Mouse (Mus musculus) forebrain, embryonic 12.5 days (tissue): Measurements from ENCODE around the gene Ak4. TPM values are rescaled to one million over a fixed set of nuclear protein-coding genes. Genes with fewer than 3 reads are reported as not detected.
"Not testable (repeated sequence)": the region's sequence is repeated elsewhere in the genome, so short reads cannot be mapped to it uniquely, and the experiment has no call there.

ENCODE experiments used
- ATAC-seq: fragments of 200-750 bp; cut with Nextera tagmentation; 2 replicates; pipeline ENCODE4 v1.8.0; 2017; ENCODE audit warnings: moderate TSS enrichment; ENCODE audit not compliant: low FRiP score
- H3K27ac ChIP-seq: fragments of 300-500 bp; sonication (generic); 2 replicates; pipeline ENCODE4 v1.5.1; 2016; ENCODE audit warnings: mild to moderate bottlenecking
- H3K27me3 ChIP-seq: fragments of 300-500 bp; sonication (generic); 2 replicates; pipeline ENCODE4 v1.6.1; 2016; ENCODE audit warnings: mild to moderate bottlenecking
- H3K36me3 ChIP-seq: fragments of 300-500 bp; sonication (generic); replicated peaks from 2 replicates; pipeline ENCODE4 v1.6.1; 2016; ENCODE audit warnings: mild to moderate bottlenecking
- H3K4me1 ChIP-seq: fragments of 300-500 bp; sonication (generic); 2 replicates; pipeline ENCODE4 v1.6.1; 2016
- H3K4me2 ChIP-seq: fragments of 300-500 bp; sonication (generic); 2 replicates; pipeline ENCODE4 v1.6.1; 2016; ENCODE audit warnings: mild to moderate bottlenecking, moderate library complexity
- H3K4me3 ChIP-seq: fragments of 300-500 bp; sonication (generic); replicated peaks from 2 replicates; pipeline ENCODE4 v1.5.1; 2016; ENCODE audit warnings: mild to moderate bottlenecking
- H3K9ac ChIP-seq: fragments of 300-500 bp; sonication (generic); 2 replicates; pipeline ENCODE4 v1.6.1; 2016; ENCODE audit warnings: mild to moderate bottlenecking
- H3K9me3 ChIP-seq: fragments of 300-500 bp; sonication (generic); 2 replicates; pipeline ENCODE4 v1.6.1; 2016
- WGBS: fragments of 180-500 bp; shearing (Covaris S2); methylation state at CpG from one replicate; pipeline ENCODE4 v1.1.7; 2016; 5-methylcytosine and 5-hydroxymethylcytosine counted together
- polyA plus RNA-seq: library from polyadenylated mRNA; unstranded; fragments of >200 nt; fragmentation: Nextera tagmentation; extraction: Ambion mirVana; gene quantifications from 2 replicates; pipeline ENCODE4 v1.2.1, GENCODE M21; 2016

Ak4 gene
- polyA plus RNA-seq, 1 experiment from 2014 or later, result 17.8 TPM

DNA sequence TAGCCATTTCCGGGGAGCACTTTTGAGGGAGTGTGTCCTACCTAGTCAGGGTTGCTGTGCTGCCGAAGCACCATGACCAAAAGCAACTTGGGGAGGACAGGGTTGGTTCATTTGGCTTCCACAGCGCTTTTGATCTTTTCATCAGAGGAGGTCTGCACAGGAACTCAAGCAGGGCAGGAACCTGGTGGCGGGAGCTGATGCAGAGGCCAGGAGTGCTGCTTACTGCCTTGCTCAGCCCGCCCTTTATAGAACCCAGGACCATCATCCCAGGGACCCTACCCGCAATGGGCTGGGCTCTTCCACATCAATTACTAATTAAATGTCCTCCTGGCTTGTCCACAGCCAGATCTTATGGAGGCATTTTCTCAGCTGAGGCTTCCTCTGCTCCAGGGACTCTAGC is 7.5 kb downstream of the Ak4 start:
- peaks cover 3% of the 10 kb centered on the region; the same call in 1 of the 2 replicates for H3K4me1 ChIP-seq
- H3K27me3 ChIP-seq, result no peaks in the 10 kb centered on the region
- no peak overlapping the region for H3K4me2 ChIP-seq
- no peak overlapping the region for H3K9ac ChIP-seq
- no peak for ATAC-seq
- no peaks in the 10 kb centered on the region for H3K36me3 ChIP-seq
- WGBS, result 88% methylated on average over 6 of the region's 6 CpGs
- H3K27ac ChIP-seq, result no peak overlapping the region
- no peaks in the 10 kb centered on the region for H3K9me3 ChIP-seq
- no peak overlapping the region for H3K4me3 ChIP-seq

DNA sequence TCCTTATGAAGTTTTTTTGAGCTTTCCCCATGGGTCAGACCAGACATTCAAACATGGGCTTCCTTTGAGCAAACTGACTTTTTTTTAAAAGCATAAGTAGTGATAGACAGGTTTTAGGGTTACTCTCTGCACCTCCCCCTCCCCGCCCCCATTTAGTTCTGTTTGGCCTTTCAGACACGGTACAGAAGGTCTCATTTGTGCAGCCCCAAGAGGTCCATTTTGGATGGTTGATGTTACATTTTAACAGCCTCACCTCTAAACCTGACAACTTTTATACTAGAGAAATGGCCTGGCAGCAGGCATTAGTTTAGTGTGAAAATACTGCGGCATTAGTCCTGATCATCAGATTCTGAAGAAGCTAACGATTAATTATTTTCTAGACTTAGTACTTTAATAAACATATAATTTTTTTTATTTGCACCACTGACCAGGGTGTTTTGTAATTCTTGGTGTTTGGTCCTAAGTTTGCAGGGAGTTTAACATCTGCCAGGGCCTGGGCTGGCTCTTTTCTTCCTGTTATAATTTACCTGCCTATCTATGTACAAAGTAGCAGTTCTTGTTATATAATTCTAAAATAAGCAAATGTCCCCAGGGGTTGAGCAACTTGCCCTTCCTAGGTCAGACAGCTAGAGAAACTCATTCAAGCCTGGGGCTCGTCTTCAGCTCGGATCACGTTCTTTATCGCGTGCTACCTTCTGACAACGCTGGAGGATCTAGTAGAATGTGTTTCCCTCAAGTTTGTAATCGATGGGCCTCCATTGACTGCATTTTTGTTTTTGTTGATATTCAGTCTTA is 9.0 kb downstream of the Ak4 start:
- 87% methylated on average over 11 of the region's 11 CpGs for WGBS
- Histone ChIP-seq H3K27ac (no peak overlapping the region), H3K9me3 (no peaks in the 10 kb centered on the region), H3K36me3 (no peaks in the 10 kb centered on the region), H3K4me1 (peaks cover 3% of the 10 kb centered on the region; the same call in 1 of the 2 replicates), H3K4me3 (no peak overlapping the region), H3K9ac (no peak overlapping the region), H3K27me3 (no peaks in the 10 kb centered on the region), H3K4me2 (no peak overlapping the region)
- no peak for ATAC-seq

DNA sequence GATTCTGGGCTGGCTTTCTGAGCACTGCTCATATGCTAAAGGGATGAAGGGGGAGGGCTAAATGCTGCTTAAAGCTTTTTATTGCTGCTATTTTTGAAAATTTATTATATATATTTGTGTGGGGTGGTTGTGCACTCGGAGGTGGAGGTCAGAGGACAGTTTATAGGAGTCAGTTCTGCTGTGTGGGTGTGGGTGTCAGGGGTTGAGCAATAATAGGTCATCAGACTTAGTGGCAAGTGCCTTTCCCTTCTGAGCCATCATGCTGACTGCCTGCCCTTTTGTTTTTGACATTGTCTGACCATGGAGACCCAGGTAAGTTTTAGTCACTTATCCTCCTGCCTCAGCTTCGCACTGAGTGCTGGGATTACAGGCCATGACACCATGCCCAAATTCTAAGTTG is 10.0 kb downstream of the Ak4 start:
- WGBS, result 90% methylated on average over 2 of the region's 2 CpGs
- peaks cover 3% of the 10 kb centered on the region; the same call in 1 of the 2 replicates for H3K4me1 ChIP-seq
- H3K36me3 ChIP-seq, result no peaks in the 10 kb centered on the region
- ATAC-seq, result no peak
- H3K27ac ChIP-seq, result no peak overlapping the region
- no peak overlapping the region for H3K9ac ChIP-seq
- H3K27me3 ChIP-seq, result no peaks in the 10 kb centered on the region
- H3K4me2 ChIP-seq, result no peak overlapping the region
- H3K9me3 ChIP-seq, result no peaks in the 10 kb centered on the region
- no peak overlapping the region for H3K4me3 ChIP-seq

DNA sequence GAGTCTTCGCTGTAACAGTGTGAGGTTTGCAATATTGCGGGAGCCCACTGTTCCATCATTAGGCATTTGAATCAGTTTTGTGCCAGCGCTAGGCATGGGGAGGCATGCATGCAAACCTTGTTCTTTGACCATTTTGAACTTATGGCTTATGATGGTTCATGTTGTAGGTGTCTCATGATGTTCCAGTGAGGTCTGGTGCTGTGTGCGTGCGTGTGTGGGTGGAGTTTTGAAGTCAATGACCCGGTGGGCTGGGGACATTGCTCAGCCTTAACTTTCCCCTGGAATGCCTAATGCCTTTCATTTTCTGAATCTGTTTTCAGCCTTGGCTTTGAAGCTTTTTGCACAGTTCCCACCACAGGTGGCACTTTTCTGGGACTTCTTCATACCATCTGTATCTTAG is 10.9 kb downstream of the Ak4 start:
- ATAC-seq, result no peak
- Histone ChIP-seq H3K27ac (no peak overlapping the region), H3K4me3 (no peak overlapping the region), H3K4me2 (no peak overlapping the region), H3K4me1 (no peaks in the 10 kb centered on the region), H3K27me3 (no peaks in the 10 kb centered on the region), H3K36me3 (no peaks in the 10 kb centered on the region), H3K9ac (no peak overlapping the region), H3K9me3 (no peaks in the 10 kb centered on the region)
- WGBS, result 95% methylated on average over 6 of the region's 6 CpGs

DNA sequence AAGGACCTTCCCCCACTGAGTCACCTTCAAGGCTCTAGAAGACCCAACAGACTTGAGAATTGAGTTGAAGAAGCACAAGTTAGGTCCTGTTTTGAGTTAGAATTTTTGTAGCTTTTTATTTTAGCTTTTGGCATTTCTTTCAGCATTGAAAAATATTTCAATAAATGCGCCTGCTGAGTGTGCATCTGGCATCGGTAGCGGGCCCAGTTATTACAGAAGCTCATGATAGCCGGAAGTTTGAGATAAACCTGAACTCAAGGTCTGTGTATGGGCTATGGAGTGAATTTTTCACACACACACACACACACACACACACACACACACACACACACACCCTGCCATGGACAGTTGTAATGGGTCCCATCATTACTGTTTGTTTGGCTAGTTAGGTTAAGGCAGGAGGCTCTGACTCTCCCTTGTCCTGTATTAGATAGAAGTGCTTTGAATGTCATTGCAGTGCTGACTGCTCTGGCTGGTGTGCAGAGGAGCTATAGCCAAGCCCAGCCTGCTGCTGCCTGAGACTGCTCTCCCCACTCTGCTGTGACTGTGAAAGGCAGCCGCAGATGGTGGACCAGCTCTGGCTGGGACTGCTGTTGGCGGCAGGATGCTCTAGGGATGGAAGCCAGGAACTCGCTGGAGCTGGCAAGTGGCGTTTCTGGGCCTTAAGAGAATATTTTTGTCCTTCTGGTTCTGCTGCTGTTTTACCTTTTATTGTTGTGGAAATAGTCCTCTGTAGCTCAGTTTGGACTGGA is 17.9 kb downstream of the Ak4 start:
- WGBS, result 91% methylated on average over 8 of the region's 8 CpGs

DNA sequence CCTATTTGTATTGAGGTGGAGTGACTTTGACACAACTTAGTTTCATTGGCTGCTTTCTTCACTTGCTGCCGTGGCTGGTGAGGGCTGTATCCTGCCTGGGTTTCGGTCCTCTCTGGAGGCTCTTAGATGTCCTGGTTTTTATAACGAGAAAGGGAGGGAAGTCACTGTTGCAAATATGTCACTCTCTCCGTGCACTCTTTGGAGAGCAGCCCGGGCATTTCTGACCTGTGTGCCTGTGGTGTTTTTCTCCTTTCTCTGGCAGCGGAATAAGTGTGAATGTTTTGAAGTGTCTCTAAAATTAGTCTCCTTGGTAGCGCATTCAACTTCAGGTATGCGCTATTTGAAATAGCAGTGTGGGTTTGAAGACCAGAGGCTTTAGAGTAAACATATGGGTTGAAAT is 19.2 kb downstream of the Ak4 start:
- WGBS, result 82% methylated on average over 8 of the region's 8 CpGs
- Histone ChIP-seq H3K9ac (no peak overlapping the region), H3K27ac (no peak overlapping the region)

More for the DNA sequence above, 17.9 kb downstream of the Ak4 start:
- no peaks in the 10 kb centered on the region for H3K9me3 ChIP-seq
- no peak overlapping the region for H3K9ac ChIP-seq
- no peaks in the 10 kb centered on the region for H3K27me3 ChIP-seq
- no peak overlapping the region for H3K4me3 ChIP-seq
- no peak for ATAC-seq
- no peaks in the 10 kb centered on the region for H3K36me3 ChIP-seq
- no peak overlapping the region for H3K4me2 ChIP-seq
- H3K4me1 ChIP-seq, result peaks cover 3% of the 10 kb centered on the region; the same call in 1 of the 2 replicates
- no peak overlapping the region for H3K27ac ChIP-seq

DNA sequence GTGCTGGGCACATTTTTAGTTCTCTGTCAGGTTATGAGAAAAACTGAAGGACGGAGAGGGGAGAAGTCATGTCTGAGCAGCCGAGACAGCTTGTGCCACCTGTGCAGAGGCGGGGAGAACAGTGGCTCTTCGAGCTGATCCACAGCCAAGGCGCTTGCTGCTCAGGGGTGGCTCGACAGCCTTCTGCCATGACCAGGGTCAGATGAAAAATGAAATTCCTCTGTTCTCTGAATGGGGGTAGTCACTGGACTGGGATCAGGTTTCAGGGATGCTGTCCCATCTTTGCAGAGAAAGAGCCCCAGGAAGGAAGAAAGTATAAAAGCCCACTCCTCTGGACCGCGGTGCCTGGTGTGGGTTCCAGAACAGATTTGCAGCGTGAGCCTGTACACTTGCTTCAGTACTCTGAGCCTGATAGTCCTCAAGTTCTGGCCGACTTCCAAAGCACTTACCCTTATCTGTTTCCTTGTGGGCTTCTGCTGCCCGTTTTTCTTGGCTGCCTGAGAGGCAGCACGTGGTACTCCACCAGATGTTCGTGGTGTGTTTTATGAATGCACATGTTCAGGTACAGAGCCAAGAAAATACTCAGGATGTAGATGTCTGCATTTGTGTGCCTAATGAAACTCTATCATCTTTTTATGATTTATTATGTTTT is 20.8 kb downstream of the Ak4 start:
- Histone ChIP-seq H3K4me1 (peaks cover 3% of the 10 kb centered on the region; the same call in 1 of the 2 replicates), H3K4me2 (no peak overlapping the region), H3K9me3 (no peaks in the 10 kb centered on the region), H3K27me3 (no peaks in the 10 kb centered on the region), H3K4me3 (no peak overlapping the region), H3K9ac (no peak overlapping the region), H3K27ac (no peak overlapping the region), H3K36me3 (no peaks in the 10 kb centered on the region)
- 79% methylated on average over 13 of the region's 13 CpGs for WGBS
- no peak for ATAC-seq

More for the DNA sequence above, 19.2 kb downstream of the Ak4 start:
- H3K9me3 ChIP-seq, result no peaks in the 10 kb centered on the region
- no peaks in the 10 kb centered on the region for H3K27me3 ChIP-seq
- H3K4me1 ChIP-seq, result peaks cover 3% of the 10 kb centered on the region; the same call in 1 of the 2 replicates
- no peak overlapping the region for H3K4me2 ChIP-seq
- H3K36me3 ChIP-seq, result no peaks in the 10 kb centered on the region
- no peak overlapping the region for H3K4me3 ChIP-seq
- ATAC-seq, result no peak

DNA sequence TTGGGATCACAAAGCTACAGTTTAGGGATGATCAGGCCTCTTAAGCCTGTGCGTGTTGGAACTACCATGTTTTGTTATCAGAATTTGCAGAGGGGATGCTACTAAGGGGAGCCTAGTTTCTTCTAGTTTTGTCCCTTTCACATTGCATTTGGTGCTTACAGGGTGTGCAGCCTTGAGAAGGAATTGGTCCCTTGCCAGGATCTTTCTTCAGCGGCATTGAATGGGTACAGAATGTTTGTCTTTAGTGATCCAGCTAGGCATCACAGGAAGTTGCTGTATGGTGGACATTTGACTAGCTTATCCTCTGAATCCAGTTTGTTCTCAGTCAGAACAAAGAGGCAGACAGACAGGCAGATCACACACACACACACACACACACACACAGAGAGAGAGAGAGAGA is 23.7 kb downstream of the Ak4 start:
- no peaks in the 10 kb centered on the region for H3K27me3 ChIP-seq
- H3K4me3 ChIP-seq, result no peak overlapping the region
- H3K9ac ChIP-seq, result no peak overlapping the region
- H3K27ac ChIP-seq, result no peak overlapping the region
- peaks cover 3% of the 10 kb centered on the region; the same call in 1 of the 2 replicates for H3K4me1 ChIP-seq
- no peak for ATAC-seq
- 75% methylated on average over 2 of the region's 2 CpGs for WGBS
- H3K36me3 ChIP-seq, result no peaks in the 10 kb centered on the region
- no peaks in the 10 kb centered on the region for H3K9me3 ChIP-seq
- no peak overlapping the region for H3K4me2 ChIP-seq

DNA sequence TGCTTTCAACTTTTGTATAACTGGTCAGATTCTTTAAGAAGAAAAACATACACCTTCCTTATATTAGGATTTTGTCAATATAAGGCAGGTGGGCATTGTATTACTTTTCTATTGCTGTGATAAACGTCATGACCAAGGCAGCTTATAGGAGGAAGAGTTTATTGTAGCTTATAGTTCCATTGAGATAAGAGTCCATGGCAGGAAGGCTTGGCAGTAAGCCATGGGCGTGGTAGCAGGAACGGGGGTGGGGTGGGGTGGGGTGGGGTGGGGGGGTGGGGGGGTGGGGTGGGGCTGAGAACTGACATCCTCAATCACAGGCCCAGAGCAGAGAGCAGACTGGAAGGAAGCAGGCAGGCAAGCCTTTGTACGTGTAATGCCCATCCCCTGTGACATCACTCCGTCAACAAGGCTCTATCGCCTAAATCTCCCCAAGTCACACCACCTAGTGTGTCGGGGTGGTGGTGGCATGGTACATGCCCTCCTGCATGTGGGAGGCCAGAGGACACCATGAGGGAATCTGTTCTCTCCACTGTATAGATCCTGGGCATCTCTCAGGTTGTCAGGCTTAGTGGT is 24.4 kb downstream of the Ak4 start:
- Histone ChIP-seq H3K4me1 (peaks cover 3% of the 10 kb centered on the region; the same call in 1 of the 2 replicates), H3K4me3 (no peak overlapping the region), H3K36me3 (0 out of 2 replicates have a peak, but pooled peaks cover 2% of the 10 kb centered on the region), H3K9me3 (no peaks in the 10 kb centered on the region), H3K4me2 (no peak overlapping the region), H3K27me3 (no peaks in the 10 kb centered on the region), H3K27ac (no peak overlapping the region), H3K9ac (no peak overlapping the region)
- ATAC-seq, result no peak
- 96% methylated on average over 5 of the region's 7 CpGs for WGBS

DNA sequence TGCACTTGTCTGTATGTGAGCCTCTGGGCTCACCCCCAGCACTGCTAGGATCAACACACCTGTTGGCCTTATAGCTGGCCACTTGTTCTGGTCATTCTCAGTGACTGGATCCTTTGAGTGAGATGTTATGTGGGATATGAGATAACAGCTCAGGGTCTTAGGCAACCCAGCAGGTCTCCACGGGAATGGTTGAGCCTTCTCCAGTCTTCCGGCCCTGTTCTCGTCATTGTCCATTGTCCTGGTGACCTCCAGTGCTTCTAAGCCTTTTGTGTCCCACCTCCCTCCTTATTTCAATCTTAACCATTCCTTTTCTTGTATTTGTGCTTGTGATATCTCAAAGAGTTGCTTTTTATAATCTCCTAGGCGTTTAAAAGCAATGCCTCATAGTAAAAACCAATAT is 26.6 kb downstream of the Ak4 start:
- WGBS, result 85% methylated on average over 4 of the region's 4 CpGs

DNA sequence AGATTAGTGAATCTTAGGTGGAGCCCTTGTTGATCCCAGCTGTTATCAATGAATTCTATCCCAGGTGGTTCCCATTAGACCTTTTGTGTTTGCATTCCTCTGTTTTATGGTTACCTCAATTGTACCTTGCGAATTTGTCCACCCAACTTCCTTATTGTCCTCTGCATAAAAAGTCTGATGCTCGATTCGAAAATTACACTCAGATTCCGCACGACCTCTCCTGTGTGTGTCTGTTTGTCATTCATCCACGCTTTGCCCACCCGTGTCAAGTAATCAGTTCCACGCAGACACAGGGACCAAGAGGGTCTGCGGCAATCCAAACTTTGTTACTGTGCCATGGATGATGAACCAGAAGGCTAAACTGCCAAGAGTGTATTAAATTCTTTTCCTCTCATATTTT is 27.5 kb downstream of the Ak4 start:
- not testable (repeated sequence) for H3K4me3 ChIP-seq, H3K4me2 ChIP-seq, H3K4me1 ChIP-seq, H3K27me3 ChIP-seq, H3K9ac ChIP-seq, ATAC-seq, H3K9me3 ChIP-seq, H3K36me3 ChIP-seq, H3K27ac ChIP-seq
- WGBS, result 94% methylated on average over 9 of the region's 9 CpGs

More for the DNA sequence above, 26.6 kb downstream of the Ak4 start:
- Histone ChIP-seq H3K4me2 (no peak overlapping the region), H3K9me3 (no peaks in the 10 kb centered on the region), H3K36me3 (0 out of 2 replicates have a peak, but pooled peaks cover 2% of the 10 kb centered on the region), H3K27me3 (no peaks in the 10 kb centered on the region), H3K4me3 (no peak overlapping the region), H3K9ac (no peak overlapping the region), H3K4me1 (no peaks in the 10 kb centered on the region), H3K27ac (no peak overlapping the region)
- ATAC-seq, result no peak

DNA sequence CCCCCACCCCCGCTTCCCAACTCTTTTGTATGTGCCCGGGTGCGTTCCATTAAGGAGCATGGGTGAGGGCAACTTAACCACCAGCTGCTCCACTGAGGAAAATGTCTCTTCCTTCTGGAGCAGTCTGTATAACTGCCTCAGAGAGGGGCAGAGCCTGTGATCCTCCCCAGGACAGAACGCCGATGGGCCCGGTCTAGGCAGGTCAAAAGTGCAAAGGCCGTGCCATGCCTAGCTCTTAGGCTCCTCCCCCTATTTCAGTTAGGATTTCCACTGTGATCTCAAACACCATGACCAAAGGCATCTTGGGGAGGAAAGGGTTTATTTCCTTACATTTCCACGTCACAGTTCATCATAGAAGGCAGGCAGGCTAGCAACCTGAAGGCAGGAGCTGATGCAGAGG is 29.6 kb downstream of the Ak4 start:
- Histone ChIP-seq H3K27ac (no peak overlapping the region), H3K4me1 (no peaks in the 10 kb centered on the region), H3K4me3 (no peak overlapping the region), H3K27me3 (no peaks in the 10 kb centered on the region), H3K9me3 (no peaks in the 10 kb centered on the region), H3K9ac (no peak overlapping the region), H3K4me2 (no peak overlapping the region), H3K36me3 (0 out of 2 replicates have a peak, but pooled peaks cover 2% of the 10 kb centered on the region)
- 92% methylated on average over 8 of the region's 8 CpGs for WGBS
- ATAC-seq, result no peak
